Mouse (Mus musculus) brain, embryonic 14.5 days (tissue): ENCODE measurements around the gene Plekha4. TPM values are rescaled to one million over a fixed set of nuclear protein-coding genes. Genes with fewer than 3 reads are reported as not detected.
"Not testable (repeated sequence)": the region's sequence is repeated elsewhere in the genome, so short reads cannot be mapped to it uniquely, and the experiment has no call there.

Experiments used
- DNase-seq: peaks from one replicate; pipeline ENCODE4 v3.0.0-alpha.2; 2011; ENCODE audit warnings: low read depth
- CTCF ChIP-seq: fragments of 200-500 bp; IDR thresholded peaks from 2 replicates; pipeline ENCODE4 v1.5.1; 2012; ENCODE audit warnings: inconsistent platforms, mild to moderate bottlenecking, moderate library complexity, borderline replicate concordance; ENCODE audit not compliant: insufficient read depth, insufficient read length; ENCODE audit errors: extremely low read depth
- POLR2A ChIP-seq: fragments of 200-500 bp; IDR thresholded peaks from 2 replicates; pipeline ENCODE4 v1.6.1; 2012; ENCODE audit warnings: mild to moderate bottlenecking, inconsistent platforms, borderline replicate concordance; ENCODE audit not compliant: poor library complexity, insufficient read depth, insufficient read length, severe bottlenecking; ENCODE audit errors: extremely low read depth
- polyA plus RNA-seq: library from polyadenylated mRNA; depleted of rRNA; stranded (reverse); fragments of >200 nt; gene quantifications from 2 replicates; pipeline ENCODE4 v1.2.3, GENCODE M21; 2012

Gene Plekha4
- polyA plus RNA-seq, 1 experiment = 3.6 TPM

GRCm38 (mm10) chr7:45514411-45514810 is 11.7 kb upstream of the Plekha4 start:
- TF ChIP-seq CTCF (no peak), POLR2A (no peak)
- no peak for DNase-seq

GRCm38 (mm10) chr7:45515436-45515835 is 10.7 kb upstream of the Plekha4 start:
- no peak for DNase-seq
- no peak for TF ChIP-seq CTCF
- TF ChIP-seq POLR2A = no peak

- DNase-seq = not testable (repeated sequence)
Measured at GRCm38 (mm10) chr7:45516846-45517245, 9.3 kb upstream of the Plekha4 start.

- TF ChIP-seq CTCF (no peak), POLR2A (no peak)
- no peak for DNase-seq
Measured at GRCm38 (mm10) chr7:45518618-45519017, 7.5 kb upstream of the Plekha4 start.

GRCm38 (mm10) chr7:45519345-45520120 is 6.6 kb upstream of the Plekha4 start:
- peak; percentile 27 for DNase-seq
- TF ChIP-seq POLR2A = no peak
- TF ChIP-seq CTCF = no peak

- no peak for TF ChIP-seq POLR2A
- no peak for TF ChIP-seq CTCF
- no peak for DNase-seq
Measured at GRCm38 (mm10) chr7:45520605-45521004, 5.5 kb upstream of the Plekha4 start.

GRCm38 (mm10) chr7:45521728-45522184 is 4.4 kb upstream of the Plekha4 start:
- TF ChIP-seq CTCF (no peak), POLR2A (no peak)
- DNase-seq = peak; percentile 97

GRCm38 (mm10) chr7:45522194-45522752 is 3.9 kb upstream of the Plekha4 start:
- TF ChIP-seq POLR2A (no peak), CTCF (no peak)
- no peak for DNase-seq

GRCm38 (mm10) chr7:45522957-45523676 is 3.0 kb upstream of the Plekha4 start:
- TF ChIP-seq POLR2A (no peak), CTCF (no peak)
- DNase-seq = no peak

- TF ChIP-seq POLR2A (no peak), CTCF (no peak)
- DNase-seq = no peak
Measured at GRCm38 (mm10) chr7:45523678-45524170, 2.4 kb upstream of the Plekha4 start.

GRCm38 (mm10) chr7:45524841-45525621 is 1.1 kb upstream of the Plekha4 start:
- no peak for TF ChIP-seq POLR2A
- TF ChIP-seq CTCF = no peak
- DNase-seq = peak; percentile 37
